Mouse (Mus musculus) CD4-positive naive resting alpha-beta T cell, adult 76 days (primary cell): ENCODE results near the gene C2cd4b. TPM values are rescaled to one million over a fixed set of nuclear protein-coding genes. Genes with fewer than 3 reads are reported as not detected.

Experiments
- total RNA-seq: library from RNA; stranded (reverse); gene quantifications from one replicate; pipeline ENCODE4 v1.2.4, GENCODE M21; 2023

The C2cd4b gene
- not detected for total RNA-seq

DNA sequence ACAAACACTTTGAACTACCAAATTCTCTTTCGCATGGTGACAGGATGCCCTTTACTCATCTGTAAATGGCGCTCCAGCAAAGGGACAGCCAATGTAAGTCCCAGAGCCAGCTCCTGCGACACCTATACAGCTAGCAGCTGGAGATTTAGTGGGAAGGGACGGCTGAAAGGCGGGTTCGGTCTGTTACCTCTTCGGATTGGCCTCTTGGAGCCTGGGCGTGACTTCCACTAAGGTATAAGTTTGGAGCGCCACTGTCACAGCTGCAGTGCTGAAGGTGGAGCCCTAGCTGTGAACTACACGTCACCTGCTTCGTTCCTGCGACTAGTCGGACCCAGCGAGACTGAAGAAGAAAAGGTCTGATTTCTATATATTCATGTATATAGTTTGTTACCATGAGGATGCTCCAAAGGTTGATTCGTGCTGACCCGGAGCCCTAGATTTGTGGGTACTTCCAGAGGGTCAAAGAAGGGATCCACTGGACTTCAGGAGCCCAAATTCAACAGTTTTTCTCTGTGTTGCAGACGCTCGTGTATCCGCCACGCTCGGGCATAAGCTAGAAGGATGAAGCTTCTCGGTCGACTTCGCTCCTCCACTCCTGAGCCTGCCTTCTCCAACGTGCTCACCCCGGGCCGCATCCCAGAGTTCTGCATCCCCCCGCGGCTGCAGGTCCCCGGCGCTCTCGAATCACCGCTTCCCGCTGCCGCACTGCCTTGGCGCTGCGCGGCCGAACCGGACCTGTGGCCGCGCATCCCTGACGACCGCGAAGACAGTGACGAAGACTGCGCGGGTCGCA lies at the start of gene C2cd4b:
Gene C2cd4b, plus strand, starts transcription at position 275 of the 793 bp plus-strand sequence.

Other genes starting within 250 kb of the C2cd4b start
- gene Tln2, start 199.7 kb upstream of the C2cd4b start, total RNA-seq, result 0.53 TPM
- not detected for gene C2cd4a, start 72.9 kb downstream of the C2cd4b start, total RNA-seq
- 55.1 TPM for gene Vps13c, start 81.0 kb downstream of the C2cd4b start, total RNA-seq